Mouse (Mus musculus) retina, adult 2 months (tissue): Measurements from ENCODE around the gene Scp2.
"Not testable (repeated sequence)": the region's sequence is repeated elsewhere in the genome, so short reads cannot be mapped to it uniquely, and the experiment has no call there.

Experiments used
- DNase-seq: peaks from one replicate; pipeline ENCODE4 v3.0.0-alpha.2; 2012; ENCODE audit warnings: low read depth, low spot score

The Scp2 gene

GRCm38 (mm10) chr4:108109728-108110127 lies 35.1 kb downstream of the Scp2 start:
- no peak for DNase-seq

DNA sequence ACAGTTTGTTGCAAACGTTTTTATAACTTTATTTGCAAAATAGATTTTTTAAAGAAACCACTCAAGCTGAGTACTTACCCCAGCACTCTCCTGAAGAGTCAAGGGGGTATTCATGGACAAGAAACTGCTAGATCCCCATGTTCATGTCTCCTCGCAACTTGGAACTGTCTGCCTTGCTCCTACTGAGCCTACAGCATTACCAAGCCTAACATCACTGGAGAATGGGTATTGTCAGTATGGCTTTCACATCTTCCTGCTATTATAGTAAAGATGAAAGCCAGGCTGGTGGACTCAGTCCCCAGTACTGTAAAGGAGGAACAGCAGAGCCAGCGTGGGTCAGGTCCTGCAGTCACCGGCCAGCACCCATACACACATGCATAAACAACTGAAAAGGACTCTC lies 48.5 kb downstream of the Scp2 start, which contains the start of gene Podn:
TSS of gene Podn (minus strand) at position 101 of the 400 bp plus-strand sequence.
- no peak for DNase-seq

GRCm38 (mm10) chr4:108092741-108093397 lies 51.9 kb downstream of the Scp2 start:
- DNase-seq: no peak

DNA sequence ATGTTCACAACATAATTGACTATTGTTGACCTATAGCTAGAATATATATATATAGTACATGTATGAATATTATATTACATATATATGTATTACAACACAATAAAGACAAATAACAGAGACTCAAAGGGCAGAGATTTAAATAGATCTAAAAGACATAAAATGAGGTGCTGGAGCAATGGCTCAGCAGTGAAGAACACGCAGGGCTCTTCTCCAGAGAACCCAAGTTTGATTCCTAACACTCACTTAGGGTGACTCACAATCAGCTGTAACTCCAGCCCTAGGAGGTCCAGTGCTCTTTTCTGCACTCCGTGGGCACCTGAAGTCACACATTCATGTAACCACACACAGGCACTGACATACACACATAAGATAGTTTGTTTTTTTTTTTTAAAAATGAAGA lies 60.8 kb downstream of the Scp2 start:
- DNase-seq: no peak

GRCm38 (mm10) chr4:108083032-108083735 lies 61.6 kb downstream of the Scp2 start:
- no peak for DNase-seq

- no peak for DNase-seq
Observed at GRCm38 (mm10) chr4:108082401-108082806, 62.4 kb downstream of the Scp2 start.

DNA sequence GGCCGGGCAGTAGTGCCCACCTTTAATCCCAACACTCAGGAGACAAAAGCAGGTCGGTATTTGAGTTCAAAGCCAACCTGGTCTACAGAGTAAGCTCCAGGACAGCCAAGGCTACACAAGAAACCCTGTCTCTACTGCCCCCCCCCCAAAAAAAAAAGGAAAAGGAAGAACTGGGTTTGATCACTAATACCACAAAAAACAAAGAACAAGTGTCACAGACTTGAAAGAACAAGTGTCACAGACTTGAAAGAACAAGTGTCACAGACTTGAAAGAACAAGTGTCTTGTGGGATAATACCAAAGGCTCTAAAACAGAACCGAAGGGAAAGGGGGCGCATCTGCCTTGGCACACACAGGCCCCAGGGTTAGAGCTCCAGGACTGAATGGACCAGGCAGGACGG lies 63.9 kb downstream of the Scp2 start:
- no peak for DNase-seq

DNA sequence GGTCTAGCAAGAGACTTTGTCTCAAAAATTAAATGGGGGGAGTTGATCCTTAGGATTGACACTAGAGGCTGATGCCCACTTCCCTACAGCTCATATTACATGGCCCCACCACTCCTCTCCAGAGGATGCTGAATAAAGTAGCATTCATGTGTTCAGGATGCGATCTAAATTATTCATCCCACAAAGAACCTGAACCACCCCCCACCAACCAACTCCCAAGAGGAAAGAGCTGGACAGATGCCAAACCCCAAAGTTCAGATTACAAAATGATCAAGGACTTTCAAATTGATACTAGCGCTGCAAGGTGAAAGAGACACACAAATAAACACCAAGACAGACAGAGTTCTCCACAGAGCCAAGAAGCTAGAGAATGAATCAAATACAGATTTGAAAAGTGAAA lies 65.0 kb downstream of the Scp2 start:
- no peak for DNase-seq

- DNase-seq: not testable (repeated sequence)
Observed at GRCm38 (mm10) chr4:108079191-108079590, 65.6 kb downstream of the Scp2 start.

- no peak for DNase-seq
Observed at GRCm38 (mm10) chr4:108077224-108077955, 67.4 kb downstream of the Scp2 start.

GRCm38 (mm10) chr4:108074204-108074823 lies 70.5 kb downstream of the Scp2 start:
- no peak for DNase-seq

DNA sequence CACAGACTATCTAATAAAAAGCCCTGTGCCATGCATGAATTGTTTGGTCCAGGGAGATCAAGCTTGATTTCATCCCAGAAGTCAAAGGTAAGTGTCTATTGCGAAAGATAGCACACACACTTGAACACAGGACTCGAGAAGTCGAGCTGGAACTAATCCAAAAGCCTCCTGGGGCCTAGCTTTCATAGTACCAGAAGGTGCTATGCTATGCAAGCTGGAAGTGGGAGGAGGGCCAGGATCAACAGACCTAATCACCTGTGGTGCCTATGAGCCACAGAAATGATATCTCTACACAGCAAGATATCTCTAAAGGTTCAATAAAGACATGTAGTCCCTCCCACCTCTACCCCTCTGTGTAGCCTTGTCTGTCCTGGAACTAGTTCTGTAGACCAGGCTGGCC lies 72.7 kb downstream of the Scp2 start:
- DNase-seq: no peak

- peak; percentile 80 for DNase-seq
Observed at GRCm38 (mm10) chr4:108071235-108071901, 73.4 kb downstream of the Scp2 start.

DNA sequence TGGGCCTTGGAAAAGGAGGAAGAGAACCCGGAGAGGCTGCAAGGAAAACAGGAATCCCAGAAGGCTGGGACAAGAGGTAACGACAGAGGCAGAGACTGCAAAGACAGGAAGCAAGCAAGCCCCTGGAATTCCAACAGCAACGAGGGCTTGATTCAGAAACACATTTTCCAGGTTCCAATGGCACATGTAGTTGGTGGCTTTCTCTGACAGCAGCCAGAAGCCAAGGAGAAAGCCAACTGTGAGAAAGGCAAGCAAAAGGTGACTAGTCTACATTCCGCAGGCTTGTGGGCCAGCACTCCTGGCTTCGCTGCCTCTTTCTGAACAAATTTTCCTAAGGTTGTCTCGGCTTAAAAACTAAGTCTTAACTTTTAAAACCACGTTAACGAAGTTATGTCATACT lies 74.1 kb downstream of the Scp2 start:
- no peak for DNase-seq

DNA sequence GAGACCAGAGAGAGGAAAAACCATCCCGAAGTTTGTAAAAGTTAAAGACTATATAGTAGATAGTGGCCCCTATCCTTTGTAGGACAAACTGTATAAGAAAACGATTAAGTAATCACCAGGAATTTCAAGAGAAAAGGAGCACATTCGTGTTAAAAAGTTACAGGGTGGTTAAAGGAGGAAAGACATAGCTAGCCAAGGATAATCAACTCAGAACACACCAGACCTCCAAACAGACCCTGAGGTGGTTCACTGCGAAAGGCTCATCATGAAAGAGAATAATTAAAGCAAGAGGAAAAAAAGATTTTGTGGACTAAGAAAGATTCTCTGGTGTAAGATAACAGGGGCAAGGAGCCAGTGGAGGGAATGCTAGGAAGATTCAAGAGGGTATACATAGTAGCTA lies 74.5 kb downstream of the Scp2 start:
- no peak for DNase-seq

GRCm38 (mm10) chr4:108068081-108068480 lies 76.7 kb downstream of the Scp2 start:
- DNase-seq: no peak

DNA sequence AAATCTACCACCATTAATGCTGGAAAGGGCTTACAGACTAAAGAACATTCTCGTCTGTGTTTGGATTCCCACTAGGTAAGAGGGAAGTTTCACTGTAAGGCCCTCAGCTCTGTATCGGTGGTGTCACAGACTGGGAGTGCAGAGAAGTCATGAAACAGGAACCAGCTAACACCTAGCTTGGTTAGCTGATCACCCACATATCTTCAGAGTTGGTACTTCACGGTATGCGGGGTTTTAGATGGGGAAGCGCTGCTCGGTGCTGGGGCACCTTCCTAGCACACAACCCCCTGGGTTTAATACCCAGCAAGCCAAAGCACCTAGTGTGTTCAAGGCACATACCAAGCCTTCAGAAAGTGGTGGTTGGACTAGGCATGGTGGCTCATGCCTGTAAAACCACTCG lies 77.5 kb downstream of the Scp2 start:
- no peak for DNase-seq

DNA sequence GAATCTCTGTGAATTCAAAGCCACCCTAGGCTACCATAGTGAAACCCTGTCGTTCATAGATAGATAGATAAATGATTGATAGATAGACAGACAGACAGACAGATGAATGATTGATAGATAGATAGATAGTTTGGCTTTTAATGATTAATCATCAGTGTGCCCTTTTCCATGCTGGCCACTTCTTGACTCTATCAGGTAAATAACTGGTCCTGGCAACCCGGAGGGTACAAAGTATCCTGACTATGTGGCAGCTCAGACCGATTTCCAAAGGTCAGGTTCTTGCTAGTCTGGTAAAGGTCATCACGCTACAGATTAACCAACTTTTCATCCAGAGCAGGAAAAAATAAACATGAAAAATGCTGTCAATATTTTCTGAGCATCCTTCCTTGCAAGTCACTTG lies 78.2 kb downstream of the Scp2 start:
- DNase-seq: no peak

- DNase-seq: no peak
Observed at GRCm38 (mm10) chr4:108065176-108065844, 79.5 kb downstream of the Scp2 start.

GRCm38 (mm10) chr4:108063616-108064015 lies 81.2 kb downstream of the Scp2 start:
- DNase-seq: no peak

GRCm38 (mm10) chr4:108062524-108062923 lies 82.3 kb downstream of the Scp2 start:
- no peak for DNase-seq
